Mouse (Mus musculus) testis, adult 2 months (tissue): ENCODE data around the gene Gtf3c4. TPM values are rescaled to one million over a fixed set of nuclear protein-coding genes. Genes with fewer than 3 reads are reported as not detected.

ENCODE experiments used
- H3K27ac ChIP-seq: fragments of 200-500 bp; 2 replicates; pipeline ENCODE4 v1.5.1; 2012; ENCODE audit warnings: low read depth, low read length; ENCODE audit not compliant: control insufficient read depth, insufficient read depth
- H3K27me3 ChIP-seq: fragments of 200-500 bp; 2 replicates; pipeline ENCODE4 v1.6.1; 2012; ENCODE audit warnings: mild to moderate bottlenecking, low read length, moderate library complexity; ENCODE audit not compliant: control insufficient read depth, insufficient read depth
- H3K36me3 ChIP-seq: fragments of 200-500 bp; 2 replicates; pipeline ENCODE4 v1.6.1; 2012; ENCODE audit warnings: mild to moderate bottlenecking, low read length; ENCODE audit not compliant: control insufficient read depth, insufficient read depth
- H3K4me1 ChIP-seq: fragments of 200-500 bp; 2 replicates; pipeline ENCODE4 v1.6.1; 2012; ENCODE audit warnings: low read length; ENCODE audit not compliant: control insufficient read depth, insufficient read depth
- H3K4me3 ChIP-seq: fragments of 200-500 bp; 2 replicates; pipeline ENCODE4 v1.5.1; 2012; ENCODE audit warnings: low read depth, mild to moderate bottlenecking, low read length, moderate library complexity, mixed read lengths; ENCODE audit not compliant: control insufficient read depth
- CTCF ChIP-seq: fragments of 200-500 bp; IDR thresholded peaks from 2 replicates; pipeline ENCODE4 v1.5.1; 2012; ENCODE audit warnings: low read depth, mild to moderate bottlenecking, inconsistent platforms, low read length, moderate library complexity; ENCODE audit not compliant: control insufficient read depth, insufficient read depth, insufficient replicate concordance
- POLR2A ChIP-seq: fragments of 200-500 bp; IDR thresholded peaks from 2 replicates; pipeline ENCODE4 v1.6.1; 2012; ENCODE audit warnings: low read depth, mild to moderate bottlenecking, inconsistent platforms, low read length, moderate library complexity; ENCODE audit not compliant: control insufficient read depth
- polyA plus RNA-seq: library from polyadenylated mRNA; depleted of rRNA; stranded (reverse); fragments of >200 nt; gene quantifications from 2 replicates; pipeline ENCODE4 v1.2.3, GENCODE M21; 2012; rRNA removed

Gtf3c4 gene
- polyA plus RNA-seq, 1 experiment, result 12.2 TPM

DNA sequence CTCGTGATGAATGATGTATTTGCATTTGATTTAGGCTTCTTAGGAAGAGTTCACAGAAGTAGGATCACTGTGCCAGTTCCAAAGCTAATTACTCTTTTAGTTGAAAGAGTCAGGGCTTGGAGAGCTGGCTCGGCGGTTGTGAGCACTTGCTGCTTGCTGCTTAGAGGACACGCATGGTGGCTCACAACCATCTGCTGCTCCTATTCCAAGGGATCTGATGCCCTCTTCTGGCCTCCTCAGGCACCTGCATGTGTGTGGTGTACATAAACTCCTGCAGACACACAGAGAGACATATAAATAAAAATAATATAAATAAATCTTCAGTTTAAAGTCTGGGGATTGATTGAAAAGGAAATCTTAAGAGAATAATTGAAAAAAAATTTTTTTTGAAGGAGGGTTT, 58.9 kb downstream of the Gtf3c4 start:
- H3K4me1 ChIP-seq, result no peaks in the 10 kb centered on the region
- H3K36me3 ChIP-seq, result no peaks in the 10 kb centered on the region
- no peak overlapping the region for H3K4me3 ChIP-seq
- no peaks in the 10 kb centered on the region for H3K27me3 ChIP-seq
- no peak overlapping the region for H3K27ac ChIP-seq
- TF ChIP-seq CTCF (no peak), POLR2A (no peak)

DNA sequence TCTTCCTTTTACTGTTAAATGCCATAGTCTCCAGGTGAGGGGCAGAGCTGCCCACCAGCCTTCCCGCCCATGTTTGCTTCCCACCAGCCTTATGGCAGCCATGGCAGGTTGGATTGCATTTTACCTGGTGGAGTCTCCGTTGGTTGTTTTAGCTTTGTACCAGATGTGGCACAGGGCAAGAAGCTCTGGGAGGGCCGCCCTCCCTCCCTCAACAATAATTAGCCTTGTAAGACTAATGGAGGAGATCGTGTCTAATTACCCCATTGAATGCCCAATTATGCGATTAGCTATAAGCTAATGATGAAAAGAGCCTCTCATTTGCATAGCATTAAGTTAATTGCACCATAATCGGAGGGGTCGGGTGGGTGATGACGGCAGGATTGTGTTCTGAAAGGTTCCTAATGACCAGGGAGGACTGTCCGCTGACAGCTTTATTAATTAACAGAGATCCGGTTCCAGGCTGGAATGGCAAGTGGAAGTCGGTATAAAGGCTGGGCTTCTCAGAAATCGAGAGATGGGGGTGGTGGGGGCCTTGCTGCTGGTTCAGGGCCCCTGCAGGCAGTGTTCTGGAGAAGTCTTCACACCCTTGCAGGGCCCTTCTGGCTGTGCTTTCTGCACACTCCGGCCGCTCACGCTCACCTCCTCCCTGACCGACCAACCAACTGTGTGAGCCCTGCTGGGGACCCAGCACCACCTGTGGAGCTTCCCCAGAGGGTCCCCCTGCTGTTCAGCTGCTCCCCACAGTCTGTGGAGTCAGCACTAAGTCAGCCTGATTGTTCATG, 60.0 kb downstream of the Gtf3c4 start:
- Histone ChIP-seq H3K4me1 (no peaks in the 10 kb centered on the region), H3K36me3 (no peaks in the 10 kb centered on the region), H3K27me3 (no peaks in the 10 kb centered on the region), H3K4me3 (no peak overlapping the region), H3K27ac (no peak overlapping the region)
- TF ChIP-seq CTCF (no peak), POLR2A (no peak)

DNA sequence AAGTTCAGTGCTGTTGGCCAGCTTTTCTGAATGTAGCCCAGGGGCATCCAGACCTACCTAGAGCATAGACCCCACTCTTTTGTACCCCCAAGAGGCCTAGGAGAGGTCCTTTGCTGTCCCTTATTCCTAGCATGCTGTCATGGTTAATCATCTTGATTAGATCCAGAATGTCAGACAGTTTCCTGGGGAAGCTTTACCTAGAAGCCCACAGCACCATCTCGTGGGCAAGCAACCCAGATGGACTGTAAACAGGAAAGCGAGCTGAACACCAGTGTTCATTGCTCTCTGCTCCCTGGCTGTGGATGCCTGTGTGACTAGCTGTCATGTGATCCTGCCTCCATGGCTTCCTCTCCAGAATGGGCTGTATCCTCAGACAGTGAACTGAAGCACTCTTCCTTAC, 63.4 kb downstream of the Gtf3c4 start:
- Histone ChIP-seq H3K4me1 (no peaks in the 10 kb centered on the region), H3K36me3 (no peaks in the 10 kb centered on the region), H3K4me3 (no peak overlapping the region), H3K27ac (no peak overlapping the region), H3K27me3 (no peaks in the 10 kb centered on the region)
- no peak for TF ChIP-seq CTCF
- no peak for TF ChIP-seq POLR2A

DNA sequence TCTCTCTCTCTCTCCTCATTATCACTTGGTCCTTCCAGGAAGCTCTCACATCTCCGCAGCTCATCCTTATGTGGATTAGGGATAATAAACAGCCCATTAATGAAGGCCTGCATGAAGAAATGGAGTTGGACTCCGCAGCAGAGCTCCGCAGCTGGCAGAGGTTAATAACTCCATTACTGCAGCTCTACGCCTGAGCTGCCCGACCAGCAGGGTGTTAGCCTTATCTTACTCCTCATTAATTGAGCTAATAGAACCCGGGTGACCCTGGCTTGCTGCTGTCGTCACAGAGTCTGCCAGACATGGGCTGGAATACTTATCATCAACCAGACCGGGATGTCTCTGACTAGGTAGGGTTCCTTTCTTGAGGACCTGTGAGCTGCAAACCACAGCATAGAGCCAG, 66.1 kb downstream of the Gtf3c4 start:
- H3K36me3 ChIP-seq, result no peaks in the 10 kb centered on the region
- H3K27ac ChIP-seq, result no peak overlapping the region
- no peak for TF ChIP-seq CTCF
- TF ChIP-seq POLR2A, result no peak
- no peaks in the 10 kb centered on the region for H3K27me3 ChIP-seq
- no peaks in the 10 kb centered on the region for H3K4me1 ChIP-seq
- no peak overlapping the region for H3K4me3 ChIP-seq

Other genes starting within 250 kb of the Gtf3c4 start
- 1.0 and 1.3 TPM in 2 replicates for gene Gfi1b, start 218.4 kb downstream of the Gtf3c4 start, polyA plus RNA-seq
- gene Tsc1, start 199.1 kb downstream of the Gtf3c4 start, polyA plus RNA-seq, result 20.3 and 21.6 TPM in 2 replicates
- gene Spaca9, start 140.6 kb downstream of the Gtf3c4 start, polyA plus RNA-seq, result 1,393 and 1,506 TPM in 2 replicates
- gene Ak8, start 140.2 kb downstream of the Gtf3c4 start, polyA plus RNA-seq, result 294 and 299 TPM in 2 replicates
- gene Ddx31, start within 50 bp of the Gtf3c4 start, polyA plus RNA-seq, result 5.0 and 5.9 TPM in 2 replicates
- gene Barhl1, start 76.3 kb upstream of the Gtf3c4 start, polyA plus RNA-seq, result 0.35 and 0.43 TPM in 2 replicates
- 19.9 and 20.9 TPM in 2 replicates for gene Cfap77, start 214.7 kb upstream of the Gtf3c4 start, polyA plus RNA-seq
- gene Ttf1, start 219.9 kb upstream of the Gtf3c4 start, polyA plus RNA-seq, result 8.1 and 10.9 TPM in 2 replicates